Mouse (Mus musculus): ENCODE results near the gene Olfr1496.
"Not testable (repeated sequence)": the region's sequence is repeated elsewhere in the genome, so short reads cannot be mapped to it uniquely, and the experiment has no call there.

Gene Olfr1496

DNA sequence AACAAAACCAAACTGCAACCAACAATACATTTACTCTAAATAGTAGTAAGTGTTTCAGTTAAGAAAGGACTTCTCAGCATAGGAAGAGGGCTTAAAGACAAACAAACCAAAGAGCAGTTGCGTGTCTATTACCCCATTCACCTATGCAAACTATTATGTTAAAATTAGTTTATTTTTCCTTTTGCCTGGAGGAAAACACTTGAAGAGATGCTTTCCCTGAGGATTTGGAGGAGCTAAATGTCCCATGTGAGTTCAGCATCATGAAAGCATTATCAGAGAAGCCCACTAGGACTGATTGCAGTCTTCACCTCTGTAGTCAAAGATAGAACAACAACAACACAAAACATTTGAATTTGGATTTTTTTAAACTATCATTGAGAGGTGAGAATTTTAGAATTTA, at the start of gene Olfr1496:
Olfr1496 (plus strand) TSS at position 301 of the 400 bp plus-strand sequence.
- DNase-seq = no peak

GRCm38 (mm10) chr19:13739428-13739827, 38.2 kb upstream of the Olfr1496 start, which contains the start of gene Olfr1494:
Olfr1494 (plus strand) TSS chr19:13739728.
- DNase-seq = no peak

GRCm38 (mm10) chr19:13749366-13749765, 28.3 kb upstream of the Olfr1496 start:
- no peak for DNase-seq

GRCm38 (mm10) chr19:13764306-13764705, 13.4 kb upstream of the Olfr1496 start, which contains the start of gene Olfr1495:
Olfr1495 (plus strand) TSS chr19:13764606.
- no peak for DNase-seq

- DNase-seq = no peak
Measured at GRCm38 (mm10) chr19:13768565-13769276, 9.0 kb upstream of the Olfr1496 start.

DNA sequence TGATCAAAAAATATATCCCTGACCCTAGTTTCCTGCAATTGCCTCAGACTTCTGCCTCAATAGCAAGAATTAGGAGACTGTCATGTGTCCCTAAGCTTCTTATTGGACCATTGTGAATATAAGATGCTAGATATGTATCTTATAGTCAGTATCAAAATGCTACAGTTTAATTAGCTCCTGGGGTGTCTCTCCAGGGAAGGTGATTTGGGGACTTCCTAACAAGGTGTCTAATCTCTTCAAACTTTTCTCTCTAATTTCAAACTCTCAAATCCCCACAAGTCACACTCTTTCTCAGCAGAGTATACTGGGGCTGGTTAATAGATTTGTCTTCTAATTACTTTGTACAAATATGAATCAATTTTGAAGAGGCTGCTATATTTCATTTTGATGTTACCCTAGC, 20.4 kb downstream of the Olfr1496 start, which contains the start of gene Olfr1497:
Olfr1497 (minus strand) TSS at position 101 of the 400 bp plus-strand sequence.
- no peak for DNase-seq

GRCm38 (mm10) chr19:13805486-13805885, 27.8 kb downstream of the Olfr1496 start:
- not testable (repeated sequence) for DNase-seq

DNA sequence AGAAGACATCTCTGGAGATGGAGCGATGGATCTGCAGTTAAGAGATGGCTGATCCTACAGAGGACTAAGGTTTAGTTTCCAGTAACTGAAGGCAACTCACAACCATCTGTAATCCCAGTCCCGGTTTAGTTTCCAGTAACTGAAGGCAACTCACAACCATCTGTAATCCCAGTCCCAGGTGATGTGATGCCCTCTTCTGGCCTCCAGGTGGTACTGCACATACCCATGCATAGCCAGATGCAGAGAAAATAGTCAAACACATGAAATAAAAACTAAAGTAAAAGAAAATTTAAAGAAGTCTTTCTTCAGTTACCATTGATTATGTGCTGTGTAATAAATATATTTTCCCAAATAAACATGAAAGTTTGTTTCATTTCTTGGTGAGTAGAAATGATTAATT, 35.1 kb downstream of the Olfr1496 start:
- no peak for DNase-seq

GRCm38 (mm10) chr19:13818827-13819226, 41.1 kb downstream of the Olfr1496 start:
- DNase-seq = no peak

GRCm38 (mm10) chr19:13819347-13819746, 41.7 kb downstream of the Olfr1496 start, which contains the start of gene Olfr1499:
Olfr1499 (minus strand) TSS chr19:13819447.
- no peak for DNase-seq

DNA sequence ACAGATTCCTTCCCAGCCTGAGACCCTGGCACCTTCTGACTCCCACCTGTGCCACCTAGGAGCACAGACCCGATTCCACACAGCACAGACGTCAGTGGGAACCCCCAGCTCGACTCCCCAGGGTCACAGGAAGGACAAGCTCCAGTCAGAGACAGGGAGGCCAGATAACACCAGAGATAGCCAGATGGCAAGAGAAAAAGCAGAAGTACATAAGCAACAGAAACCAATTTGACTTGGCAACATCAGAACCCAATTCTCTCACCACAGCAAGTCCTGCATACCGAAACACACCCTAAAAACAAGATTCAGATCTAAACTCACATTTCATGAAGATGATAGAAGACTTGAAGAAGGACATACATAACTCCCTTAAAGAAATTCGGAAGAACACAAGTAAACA, 43.2 kb downstream of the Olfr1496 start:
- no peak for DNase-seq

DNA sequence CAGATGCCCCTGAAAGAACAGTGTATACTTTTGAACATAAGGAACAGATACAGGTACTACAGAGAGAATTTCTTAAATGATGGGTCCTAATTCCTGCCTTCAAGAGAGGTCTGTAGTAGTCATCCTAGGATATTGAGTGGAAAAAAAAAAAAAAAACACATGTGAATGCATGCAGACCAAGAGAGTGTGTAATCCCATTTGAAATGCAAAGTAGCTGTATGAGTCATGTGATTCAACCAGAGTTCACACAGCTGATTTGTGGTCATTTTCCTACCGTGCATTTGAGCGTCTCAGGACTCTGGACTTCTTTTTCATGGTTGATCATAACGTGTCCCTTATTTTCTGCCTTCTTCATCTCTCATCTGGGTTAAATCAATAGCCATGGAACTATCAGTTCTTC, 50.8 kb downstream of the Olfr1496 start:
- no peak for DNase-seq

- no peak for DNase-seq
Measured at GRCm38 (mm10) chr19:13830388-13830787, 52.7 kb downstream of the Olfr1496 start, which contains the start of gene Olfr1500. Olfr1500 (minus strand) TSS chr19:13830488.
